Mouse (Mus musculus) intestine, embryonic 14.5 days (tissue): Measurements from ENCODE around the gene B4galnt1. TPM values are rescaled to one million over a fixed set of nuclear protein-coding genes. Genes with fewer than 3 reads are reported as not detected.
"Not testable (repeated sequence)": the region's sequence is repeated elsewhere in the genome, so short reads cannot be mapped to it uniquely, and the experiment has no call there.

Experiments
- ATAC-seq: fragments of 200-750 bp; cut with Nextera tagmentation; replicated peaks from 2 replicates; pipeline ENCODE4 v1.8.0; 2017; ENCODE audit warnings: low read depth, moderate number of reproducible peaks, moderate TSS enrichment, moderate library complexity; ENCODE audit not compliant: low FRiP score, low TSS enrichment
- DNase-seq: peaks from one replicate; pipeline ENCODE4 v3.0.0-alpha.2; 2018; ENCODE audit warnings: low spot score
- H3K27ac ChIP-seq: fragments of 300-500 bp; sonication (generic); 2 replicates; pipeline ENCODE4 v1.5.1; 2014; ENCODE audit warnings: low read depth, mild to moderate bottlenecking, control low read depth
- H3K27me3 ChIP-seq: fragments of 300-500 bp; sonication (generic); replicated peaks from 2 replicates; pipeline ENCODE4 v1.6.1; 2014; ENCODE audit warnings: low read length, control low read depth; ENCODE audit not compliant: control insufficient read depth, insufficient read depth
- H3K36me3 ChIP-seq: fragments of 300-500 bp; sonication (generic); 2 replicates; pipeline ENCODE4 v1.6.1; 2014; ENCODE audit warnings: low read length, control low read depth; ENCODE audit not compliant: control insufficient read depth, insufficient read depth
- H3K4me1 ChIP-seq: fragments of 300-500 bp; sonication (generic); replicated peaks from 2 replicates; pipeline ENCODE4 v1.6.1; 2014; ENCODE audit warnings: low read length, control low read depth, mixed read lengths; ENCODE audit not compliant: control insufficient read depth, insufficient read depth
- H3K4me2 ChIP-seq: fragments of 300-500 bp; sonication (generic); 2 replicates; pipeline ENCODE4 v1.6.1; 2014; ENCODE audit warnings: low read length
- H3K4me3 ChIP-seq: fragments of 300-500 bp; sonication (generic); 2 replicates; pipeline ENCODE4 v1.5.1; 2014; ENCODE audit warnings: low read depth, low read length, control low read depth, mixed read lengths
- H3K9ac ChIP-seq: fragments of 300-500 bp; sonication (generic); 2 replicates; pipeline ENCODE4 v1.6.1; 2014; ENCODE audit warnings: mild to moderate bottlenecking, low read length
- H3K9me3 ChIP-seq: fragments of 300-500 bp; sonication (generic); 2 replicates; pipeline ENCODE4 v1.6.1; 2016; ENCODE audit warnings: low read length, control low read depth; ENCODE audit not compliant: control insufficient read depth
- WGBS: fragments of 180-500 bp; shearing (Covaris S2); extraction: QIAGEN DNeasy Blood & Tissue Kit; methylation state at CpG from one replicate; pipeline ENCODE4 v1.1.7; 2014; 5-methylcytosine and 5-hydroxymethylcytosine counted together
- polyA plus RNA-seq: library from polyadenylated mRNA; unstranded; fragments of >200 nt; fragmentation: Nextera tagmentation; extraction: Ambion mirVana; gene quantifications from 2 replicates; pipeline ENCODE4 v1.2.1, GENCODE M21; 2014

Gene B4galnt1
- polyA plus RNA-seq, 1 experiment from 2014 or later = 66.0 TPM

- peaks cover 8% of the 10 kb centered on the region; the same call in 1 of the 2 replicates for H3K4me1 ChIP-seq
- H3K4me2 ChIP-seq = no peak overlapping the region
- WGBS = 70% methylated on average over 3 of the region's 3 CpGs
- H3K36me3 ChIP-seq = no peaks in the 10 kb centered on the region
- H3K9me3 ChIP-seq = no peaks in the 10 kb centered on the region
- H3K27ac ChIP-seq = no peak overlapping the region
- H3K27me3 ChIP-seq = peaks cover 5% of the 10 kb centered on the region
- no peak for DNase-seq
- H3K9ac ChIP-seq = no peak overlapping the region
- ATAC-seq = no peak
- H3K4me3 ChIP-seq = no peak overlapping the region
These were observed 4.3 kb upstream of the B4galnt1 start for GRCm38 (mm10) chr10:127160728-127161127.

GRCm38 (mm10) chr10:127162771-127163261 lies 2.2 kb upstream of the B4galnt1 start:
- H3K9ac ChIP-seq, H3K9me3 ChIP-seq, H3K4me3 ChIP-seq, H3K27ac ChIP-seq, H3K36me3 ChIP-seq, H3K4me2 ChIP-seq, DNase-seq, ATAC-seq: not testable (repeated sequence)
- peaks cover 26% of the 10 kb centered on the region for H3K27me3 ChIP-seq
- 45% methylated on average over 7 of the region's 7 CpGs for WGBS
- peaks cover 12% of the 10 kb centered on the region; the same call in 1 of the 2 replicates for H3K4me1 ChIP-seq

- Histone ChIP-seq H3K27ac (no peak overlapping the region), H3K4me1 (peaks cover 12% of the 10 kb centered on the region; the same call in 1 of the 2 replicates), H3K27me3 (peaks cover 36% of the 10 kb centered on the region), H3K4me3 (no peak overlapping the region), H3K4me2 (peak overlapping the region; percentile 100), H3K9ac (no peak overlapping the region), H3K9me3 (no peaks in the 10 kb centered on the region), H3K36me3 (0 out of 2 replicates have a peak, but pooled peaks cover 3% of the 10 kb centered on the region)
- no peak for ATAC-seq
- WGBS = 87% methylated on average over 4 of the region's 4 CpGs
- no peak for DNase-seq
These were observed 835 bp upstream of the B4galnt1 start for GRCm38 (mm10) chr10:127164190-127164589.

GRCm38 (mm10) chr10:127165354-127165653 lies 279 bp downstream of the B4galnt1 start:
- H3K9me3 ChIP-seq = no peaks in the 10 kb centered on the region
- peaks cover 46% of the 10 kb centered on the region for H3K27me3 ChIP-seq
- H3K9ac ChIP-seq = peak overlapping the region; percentile 81
- WGBS = 0% methylated on average over 41 of the region's 42 CpGs
- peak overlapping the region; percentile 100 for H3K4me2 ChIP-seq
- 0 out of 2 replicates have a peak, but pooled peaks cover 4% of the 10 kb centered on the region for H3K36me3 ChIP-seq
- peak overlapping the region; percentile 62 for H3K4me3 ChIP-seq
- H3K4me1 ChIP-seq = peaks cover 14% of the 10 kb centered on the region
- ATAC-seq (peak; percentile 32; the same call in 1 of the 2 replicates), DNase-seq (no peak)
- H3K27ac ChIP-seq = peak overlapping the region; percentile 70

- Histone ChIP-seq H3K4me3 (peak overlapping the region; percentile 62), H3K4me1 (peaks cover 19% of the 10 kb centered on the region), H3K9ac (peak overlapping the region; percentile 81), H3K27ac (peak overlapping the region; percentile 70), H3K36me3 (0 out of 2 replicates have a peak, but pooled peaks cover 4% of the 10 kb centered on the region), H3K4me2 (peak overlapping the region; percentile 100), H3K27me3 (peaks cover 50% of the 10 kb centered on the region), H3K9me3 (no peaks in the 10 kb centered on the region)
- ATAC-seq = peak; percentile 41
- under 1% methylated on average over 55 of the region's 56 CpGs for WGBS
- peak; percentile 84 for DNase-seq
These were observed 804 bp downstream of the B4galnt1 start for GRCm38 (mm10) chr10:127165654-127166403.

- Histone ChIP-seq H3K4me3 (peak overlapping the region; percentile 62), H3K4me2 (peak overlapping the region; percentile 100), H3K9ac (peak overlapping the region; percentile 81), H3K4me1 (peaks cover 22% of the 10 kb centered on the region), H3K9me3 (no peaks in the 10 kb centered on the region), H3K36me3 (0 out of 2 replicates have a peak, but pooled peaks cover 4% of the 10 kb centered on the region), H3K27me3 (peaks cover 52% of the 10 kb centered on the region), H3K27ac (peak overlapping the region; percentile 70; the same call in 1 of the 2 replicates)
- whole genome bisulfite sequencing = 4% methylated on average over 11 of the region's 11 CpGs
- ATAC-seq (no peak), DNase-seq (no peak)
These were observed 1.3 kb downstream of the B4galnt1 start for GRCm38 (mm10) chr10:127166404-127166715.

GRCm38 (mm10) chr10:127166771-127167613 lies 2.0 kb downstream of the B4galnt1 start:
- peak overlapping the region; percentile 62 for H3K4me3 ChIP-seq
- no peaks in the 10 kb centered on the region for H3K9me3 ChIP-seq
- ATAC-seq = no peak
- peaks cover 22% of the 10 kb centered on the region for H3K4me1 ChIP-seq
- H3K27me3 ChIP-seq = peaks cover 52% of the 10 kb centered on the region
- 0 out of 2 replicates have a peak overlapping the region, but pooled peaks have one; percentile 1 for H3K27ac ChIP-seq
- peak overlapping the region; percentile 100 for H3K4me2 ChIP-seq
- 27% methylated on average over 15 of the region's 15 CpGs for WGBS
- no peak for DNase-seq
- 0 out of 2 replicates have a peak, but pooled peaks cover 4% of the 10 kb centered on the region for H3K36me3 ChIP-seq
- peak overlapping the region; percentile 81 for H3K9ac ChIP-seq

- Histone ChIP-seq H3K27me3 (peaks cover 52% of the 10 kb centered on the region), H3K9me3 (no peaks in the 10 kb centered on the region), H3K4me1 (peaks cover 22% of the 10 kb centered on the region), H3K27ac (0 out of 2 replicates have a peak overlapping the region, but pooled peaks have one; percentile 22), H3K4me3 (0 out of 2 replicates have a peak overlapping the region, but pooled peaks have one; percentile 62), H3K36me3 (0 out of 2 replicates have a peak, but pooled peaks cover 4% of the 10 kb centered on the region), H3K9ac (no peak overlapping the region), H3K4me2 (peak overlapping the region; percentile 100)
- ATAC-seq = no peak
- WGBS = 16% methylated on average over 10 of the region's 10 CpGs
- DNase-seq = no peak
These were observed 2.7 kb downstream of the B4galnt1 start for GRCm38 (mm10) chr10:127167614-127168192.
